Mouse (Mus musculus) heart, postnatal 36 days (tissue): ENCODE measurements around the gene Pacrg. TPM values are rescaled to one million over a fixed set of nuclear protein-coding genes. Genes with fewer than 3 reads are reported as not detected.

ENCODE experiments used
- DNase-seq, 2 experiments: peaks; one replicate each; pipeline ENCODE4 v3.0.0; 2021 to 2022
- intact Hi-C: fragments of 180-260 bp; cut with DNase I; formaldehyde crosslinking; loops from one replicate; pipeline ENCODE4 v1.15.1; 2025
- total RNA-seq, 2 experiments: library from RNA; stranded (reverse); gene quantifications; 2 replicates each; pipeline ENCODE4 v1.2.3; 2021

Pacrg gene
- total RNA-seq, 2 experiments from 2014 or later: 0.87 to 1.6 TPM

DNA sequence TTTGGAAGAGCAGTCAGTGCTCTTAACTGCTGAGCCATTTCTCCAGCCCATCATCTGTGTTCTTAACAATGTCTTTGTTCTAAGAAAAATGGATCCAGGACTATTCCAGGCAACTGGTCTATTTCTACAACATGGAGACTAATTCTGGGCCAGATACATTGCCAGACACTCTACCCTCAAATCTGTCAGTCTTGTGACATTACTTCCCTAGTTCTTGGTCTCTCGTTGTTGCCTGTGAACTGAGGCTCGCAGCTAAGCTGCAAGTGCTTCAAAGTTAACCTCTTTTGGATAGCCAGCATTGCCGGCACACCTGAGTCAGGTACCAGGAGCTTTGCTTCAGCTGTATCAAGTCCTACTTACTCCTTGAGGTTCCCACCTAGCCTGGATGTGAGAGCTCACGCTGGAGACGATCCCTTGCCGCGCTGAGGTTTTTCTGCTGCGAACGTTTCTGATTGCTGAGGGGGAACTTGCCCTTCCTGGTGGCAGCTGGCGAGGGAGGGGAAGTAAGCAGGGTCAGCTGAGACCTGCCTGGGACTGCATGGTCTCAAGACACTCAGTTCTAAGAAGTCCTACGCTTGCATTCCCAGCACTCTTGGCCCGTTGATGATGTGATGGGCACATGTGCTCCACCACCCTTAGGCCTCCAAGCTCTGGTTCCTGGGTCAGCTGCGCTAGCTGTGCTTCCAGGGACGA, 447.6 kb downstream of the Pacrg start:
- intact Hi-C loops: no loop called here
- DNase-seq: peak in 1 of 2 experiments; percentile 33

DNA sequence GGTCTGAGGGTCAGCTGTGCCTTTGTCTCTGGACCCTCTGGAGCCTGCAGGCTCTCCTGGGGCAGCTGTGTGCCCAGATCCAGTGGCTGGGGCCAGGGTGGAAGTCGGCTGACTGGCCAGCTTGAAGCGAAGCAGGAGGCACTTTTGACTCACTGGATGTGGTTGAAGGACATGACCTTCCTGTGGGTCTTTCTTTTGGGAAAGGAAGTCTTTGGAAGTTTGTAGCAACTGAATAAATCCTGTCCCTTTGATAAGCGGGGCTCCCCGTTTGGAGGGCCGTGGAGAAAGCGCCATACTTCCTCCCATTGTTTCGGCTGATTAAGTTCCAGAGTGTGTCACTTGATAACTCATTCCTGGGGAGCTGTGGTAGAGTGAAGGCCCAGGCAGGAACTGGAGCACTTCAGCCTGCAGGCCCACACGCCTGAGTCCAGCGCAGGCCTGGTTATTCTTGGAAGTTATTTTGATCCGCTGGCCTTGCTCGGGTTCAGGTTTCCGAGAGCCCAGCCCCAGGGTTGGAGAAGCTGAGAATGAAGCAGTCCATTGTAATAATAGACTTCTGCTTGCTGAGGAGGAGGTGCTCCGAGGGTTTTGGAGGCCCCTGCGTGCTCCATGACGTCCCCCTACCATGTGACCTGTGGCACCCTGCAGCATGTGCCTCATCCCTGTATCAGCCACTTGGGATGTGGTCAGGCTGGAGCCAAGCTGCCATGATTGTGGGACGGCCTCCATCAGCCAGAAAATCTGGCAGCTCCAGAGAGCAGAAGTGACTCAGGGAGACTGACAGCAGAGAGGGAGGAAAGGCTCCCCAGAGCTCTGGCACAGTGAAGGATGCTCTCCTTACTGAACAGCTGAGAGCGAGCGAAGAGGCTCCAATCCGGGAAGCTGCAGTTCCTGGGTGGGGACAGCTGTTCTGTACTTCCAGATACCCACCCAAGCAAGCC, 449.6 kb downstream of the Pacrg start:
- peak; percentile 73 to 81 for DNase-seq
- intact Hi-C loops: loop anchor here (1.0 to 2.0 kb wide), 5 partner anchors 19 to 294 kb away; no protein-coding TSS in a partner anchor

DNA sequence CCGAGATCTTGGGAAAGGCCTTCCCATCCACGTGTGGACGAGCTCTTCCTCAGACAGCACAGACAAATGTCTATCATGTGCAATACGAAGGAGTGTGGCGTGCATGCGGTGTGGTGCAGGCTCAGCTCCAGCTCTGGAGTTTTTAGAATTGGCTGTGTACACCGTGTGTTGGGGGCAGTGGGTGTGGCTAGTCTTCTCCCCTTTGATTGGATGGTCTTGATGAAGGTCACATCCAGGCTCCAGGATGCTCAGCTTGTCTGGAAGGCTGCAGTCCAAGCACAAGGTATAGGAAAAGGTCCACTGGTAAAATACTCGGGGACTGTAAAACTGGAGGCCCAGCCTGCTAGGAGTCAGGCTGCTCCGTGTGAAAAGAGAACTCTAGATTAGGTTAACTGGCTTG, 450.4 kb downstream of the Pacrg start:
- intact Hi-C loops: loop anchor here (1.0 to 10.0 kb wide), 7 partner anchors 18 to 293 kb away; no protein-coding TSS in a partner anchor
- DNase-seq: no peak

DNA sequence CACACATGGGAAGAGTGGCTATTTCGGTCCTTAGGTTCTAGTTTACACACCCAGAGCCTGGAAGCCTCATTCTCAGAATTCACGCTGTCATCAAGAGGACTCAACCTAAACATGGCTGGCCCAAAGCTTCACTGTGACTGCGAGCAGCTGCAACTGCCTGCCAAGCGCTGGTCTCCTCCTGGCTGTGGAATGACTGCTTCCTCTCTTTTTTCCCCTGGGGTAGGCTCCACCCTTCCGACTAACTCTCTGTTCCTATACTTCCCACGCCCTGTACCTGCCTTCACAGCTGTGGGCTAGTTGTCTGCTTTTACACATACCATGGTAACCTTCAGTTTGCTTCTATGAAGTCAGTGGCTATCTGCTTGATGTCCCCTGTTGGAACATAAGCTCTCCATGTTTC, 453.6 kb downstream of the Pacrg start:
- intact Hi-C loops: loop anchor here (5.0 to 10.0 kb wide), 2 partner anchors 49 to 172 kb away; no protein-coding TSS in a partner anchor
- no peak for DNase-seq

DNA sequence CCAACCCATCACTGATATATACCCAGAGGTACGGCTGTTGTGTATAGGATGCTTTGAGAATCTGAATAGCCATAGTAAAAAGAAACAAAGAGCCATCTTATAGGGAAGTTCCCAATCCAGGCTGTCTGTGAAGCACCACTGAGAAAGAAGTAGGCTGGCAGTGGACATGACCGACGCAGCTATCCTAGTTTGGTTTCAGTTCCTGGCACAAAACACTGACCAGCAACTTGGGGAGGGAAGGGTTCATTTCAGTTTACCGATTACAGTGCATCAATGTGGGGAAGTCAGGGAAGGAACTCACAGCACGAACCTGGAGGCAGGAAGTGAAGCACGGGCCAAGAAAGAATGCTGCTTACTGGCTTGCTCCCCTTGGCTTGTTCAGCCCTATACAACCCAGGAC, 456.7 kb downstream of the Pacrg start:
- intact Hi-C loops: loop anchor here (10.0 kb wide), 1 partner anchor 169 kb away; no protein-coding TSS in a partner anchor
- no peak for DNase-seq

DNA sequence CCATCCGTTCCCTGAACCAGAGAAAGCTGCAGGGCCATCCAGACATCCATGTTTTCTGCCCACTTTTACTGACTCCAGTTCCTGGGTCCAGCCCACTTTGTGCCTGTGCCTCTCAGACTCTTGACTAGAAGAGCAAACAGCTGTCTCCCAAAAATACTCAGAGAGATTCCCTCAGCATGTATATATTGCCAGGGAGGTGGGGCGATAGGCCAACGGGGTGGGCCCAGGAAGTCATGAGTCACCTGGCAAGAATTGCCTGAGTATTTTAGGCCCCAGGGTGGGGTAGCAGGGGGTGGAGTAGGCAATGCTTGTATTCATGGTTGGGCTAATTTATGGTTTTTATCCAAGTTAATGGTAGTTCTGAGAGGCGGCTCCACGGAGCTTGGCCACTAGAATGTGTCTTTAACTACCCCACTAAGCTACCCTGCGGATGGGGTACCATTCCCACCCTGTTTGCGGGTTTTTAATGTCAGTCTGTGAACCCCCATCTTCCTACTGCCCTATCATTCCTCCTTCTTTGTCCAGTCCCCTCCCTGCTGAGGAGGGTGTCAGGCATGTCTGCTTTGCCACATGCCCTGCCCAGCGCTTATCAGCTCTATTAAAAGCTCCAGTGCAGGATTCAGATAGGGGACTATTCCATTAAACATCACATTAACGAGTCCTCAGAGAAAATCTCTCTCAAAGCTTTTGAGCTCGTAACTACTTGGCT, 461.5 kb downstream of the Pacrg start:
- peak; percentile 44 to 47 for DNase-seq
- intact Hi-C loops: no loop called here

DNA sequence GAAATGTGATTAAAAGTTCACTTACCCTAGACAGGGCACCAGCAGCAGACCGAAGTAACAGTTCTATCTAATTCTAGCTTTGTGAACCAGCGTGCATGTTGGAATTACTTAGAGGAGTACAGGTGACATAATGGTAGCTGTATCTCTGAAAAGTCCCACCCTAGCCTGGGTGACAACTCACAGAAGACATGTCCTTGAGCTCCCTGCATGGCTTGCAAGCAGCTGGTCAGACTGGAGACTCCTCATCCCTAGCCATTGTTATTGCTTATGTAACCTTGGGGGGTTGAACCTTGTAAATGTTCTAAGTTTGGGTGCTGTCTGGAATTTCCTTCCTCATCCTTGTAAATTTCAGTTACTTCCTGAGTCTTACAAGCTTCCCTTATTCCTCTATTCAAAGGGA, 462.5 kb downstream of the Pacrg start:
- no peak for DNase-seq
- intact Hi-C loops: no loop called here

DNA sequence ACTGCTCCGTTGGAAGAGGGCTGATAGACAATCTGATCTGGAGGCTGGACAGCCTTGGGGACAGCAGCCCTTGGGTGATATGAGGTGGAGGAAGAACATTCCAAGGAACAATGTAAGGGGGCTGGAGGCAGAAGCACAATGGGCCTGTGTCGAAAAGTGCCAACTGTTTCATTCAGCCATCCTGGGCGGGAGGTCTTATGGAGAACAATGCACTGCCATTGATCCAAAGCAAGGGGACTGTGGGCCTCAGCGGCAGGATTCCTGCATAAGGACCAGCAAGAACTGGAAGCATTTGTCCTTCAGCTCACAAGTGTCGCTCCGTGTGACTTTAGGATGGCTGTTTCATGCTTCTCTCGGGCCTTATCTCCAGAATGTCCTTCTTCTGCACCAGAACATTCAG, 465.8 kb downstream of the Pacrg start:
- no peak for DNase-seq
- intact Hi-C loops: loop anchor here (5.0 kb wide), 3 partner anchors 37 to 282 kb away; no protein-coding TSS in a partner anchor

DNA sequence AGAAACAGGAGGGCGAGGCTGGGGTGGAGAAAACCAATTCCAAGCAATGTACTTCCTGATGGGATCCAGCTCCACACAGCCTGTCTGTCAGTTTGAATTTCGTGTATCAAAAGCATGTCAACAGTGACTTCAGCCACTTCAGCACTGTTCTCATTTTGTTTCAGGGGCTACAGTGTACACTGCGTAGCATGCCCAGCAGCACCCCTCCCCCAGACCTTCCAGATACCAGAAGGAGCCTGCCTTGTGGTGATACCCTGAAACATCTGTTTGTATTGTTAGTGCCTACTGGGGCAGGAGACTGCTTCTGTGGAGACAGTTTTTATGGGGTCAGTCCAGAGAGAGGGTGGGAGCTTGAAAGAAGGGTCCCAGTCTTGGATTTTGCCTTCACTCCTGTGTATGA, 466.4 kb downstream of the Pacrg start:
- no peak for DNase-seq
- intact Hi-C loops: loop anchor here (5.0 kb wide), 3 partner anchors 36 to 281 kb away; no protein-coding TSS in a partner anchor

DNA sequence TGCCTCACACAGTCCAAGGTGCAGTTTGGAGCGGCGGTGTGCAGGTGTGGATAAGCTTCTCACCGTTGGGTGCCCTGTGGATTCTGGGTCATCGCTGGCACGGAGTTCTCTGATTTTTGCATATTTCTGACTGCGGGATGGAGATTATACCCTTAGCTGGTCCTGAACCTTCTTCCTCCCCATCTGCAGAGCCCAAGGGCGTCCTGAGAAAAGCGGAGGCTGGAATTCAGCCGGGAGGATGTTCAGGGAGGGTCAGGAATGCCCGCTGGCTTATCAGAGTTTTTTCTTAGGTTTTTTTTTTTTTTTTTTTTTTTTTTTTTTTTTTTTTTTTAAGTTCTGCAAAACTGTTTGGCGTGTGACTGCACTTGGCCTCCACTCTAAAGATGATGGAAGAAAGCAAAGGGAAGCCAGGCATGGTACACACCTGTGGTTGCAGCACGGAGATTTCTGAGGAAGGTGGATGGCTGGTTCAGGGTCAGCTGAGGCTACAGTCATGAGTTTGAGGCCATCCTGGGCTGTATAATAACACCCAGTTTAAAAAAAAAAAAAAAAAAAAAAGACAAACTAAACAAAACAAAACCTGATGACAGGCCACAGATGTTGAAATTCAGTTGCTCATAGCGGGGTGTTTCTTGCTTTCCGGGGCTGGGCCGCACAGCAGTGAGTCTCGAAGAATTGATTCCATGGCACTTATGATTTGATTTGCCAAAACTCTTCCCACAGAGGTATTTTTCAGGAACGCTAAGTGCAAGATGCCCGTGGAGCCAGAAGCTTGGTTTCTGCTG, 467.9 kb downstream of the Pacrg start:
- intact Hi-C loops: loop anchor here (5.0 kb wide), 3 partner anchors 35 to 280 kb away; no protein-coding TSS in a partner anchor

DNA sequence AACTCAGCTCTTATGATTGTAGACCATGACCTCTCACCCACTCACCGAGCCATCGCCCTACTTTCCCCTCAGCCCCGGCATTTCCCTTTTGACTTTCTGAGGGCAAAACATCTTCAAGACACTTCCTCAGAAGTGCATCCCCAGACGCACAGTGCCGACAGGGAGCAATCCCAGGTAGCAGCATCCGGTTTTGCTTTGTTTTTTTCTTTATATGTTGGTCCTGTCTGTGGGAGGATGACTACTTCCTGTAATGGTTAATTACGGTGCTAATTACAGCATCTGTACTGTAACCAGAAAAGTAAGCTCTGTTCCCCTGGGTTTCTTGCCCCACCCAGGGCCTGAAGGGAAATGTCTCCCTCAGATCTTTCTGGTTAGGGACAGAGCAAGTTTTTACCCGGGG, 468.6 kb downstream of the Pacrg start:
- peak in 1 of 2 experiments; percentile 30 for DNase-seq
- intact Hi-C loops: loop anchor here (1.0 to 5.0 kb wide), 5 partner anchors 19 to 279 kb away; no protein-coding TSS in a partner anchor

More for the DNA sequence above, 467.9 kb downstream of the Pacrg start:
- DNase-seq: peak in 1 of 2 experiments; percentile 31

DNA sequence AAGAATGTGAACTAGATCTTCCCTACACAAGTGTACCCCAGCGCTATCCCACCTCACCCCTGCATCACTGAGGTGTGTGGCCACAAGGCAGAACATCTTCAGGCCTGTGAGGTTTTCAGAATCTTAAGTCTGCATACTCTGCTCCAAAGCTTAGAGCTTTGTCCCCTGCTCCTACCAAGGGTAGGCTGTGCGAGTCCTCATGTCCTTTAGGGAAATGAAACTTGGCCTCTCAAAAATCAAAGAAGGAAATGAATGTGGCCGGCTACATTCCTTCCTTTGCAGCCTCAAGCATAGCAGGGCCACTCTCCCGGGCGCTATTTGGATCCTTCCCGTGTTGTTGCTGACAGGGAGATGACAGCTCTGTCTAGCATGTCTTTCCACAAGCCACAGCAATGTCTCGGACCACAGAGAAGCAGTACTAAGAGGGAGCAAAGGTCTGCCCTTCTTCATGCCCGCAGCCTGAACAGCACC, 469.4 kb downstream of the Pacrg start:
- intact Hi-C loops: loop anchor here (1.0 to 5.0 kb wide), 5 partner anchors 20 to 278 kb away; no protein-coding TSS in a partner anchor
- DNase-seq: peak; percentile 41 to 49

DNA sequence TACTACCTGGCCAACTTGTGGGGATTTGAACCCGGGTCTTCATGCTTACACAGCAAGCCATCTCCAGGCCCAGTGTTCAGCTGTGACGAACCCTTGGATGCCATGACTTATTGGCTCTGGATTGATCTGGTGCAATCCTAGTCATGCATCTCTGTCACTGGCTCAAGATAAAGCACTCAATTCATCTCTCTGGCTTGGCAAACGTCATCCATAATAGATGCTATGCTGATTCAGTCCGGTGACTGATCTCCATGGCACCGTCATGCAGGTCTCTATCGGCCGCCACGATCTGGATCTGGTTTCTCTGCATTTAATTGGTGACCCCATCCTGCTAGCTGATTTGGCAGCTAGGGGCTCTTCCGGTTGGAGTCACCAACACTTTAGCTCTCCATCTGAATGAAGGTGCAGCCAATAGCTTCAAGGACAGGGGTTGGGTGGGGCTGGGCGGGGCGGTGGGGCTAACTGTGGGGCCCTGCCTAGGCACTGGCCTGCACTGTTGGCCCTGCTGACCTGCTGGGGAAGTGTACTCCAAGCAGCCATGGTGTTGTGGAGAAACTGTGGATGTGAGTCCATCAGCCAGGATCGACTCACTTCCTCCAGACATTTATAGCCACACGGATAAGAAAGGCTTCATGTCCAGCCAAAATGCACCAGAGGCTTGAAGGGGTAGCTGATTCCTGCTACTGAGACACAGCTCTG, 470.0 kb downstream of the Pacrg start:
- no peak for DNase-seq
- intact Hi-C loops: loop anchor here (2.0 to 5.0 kb wide), 5 partner anchors 33 to 278 kb away; no protein-coding TSS in a partner anchor

DNA sequence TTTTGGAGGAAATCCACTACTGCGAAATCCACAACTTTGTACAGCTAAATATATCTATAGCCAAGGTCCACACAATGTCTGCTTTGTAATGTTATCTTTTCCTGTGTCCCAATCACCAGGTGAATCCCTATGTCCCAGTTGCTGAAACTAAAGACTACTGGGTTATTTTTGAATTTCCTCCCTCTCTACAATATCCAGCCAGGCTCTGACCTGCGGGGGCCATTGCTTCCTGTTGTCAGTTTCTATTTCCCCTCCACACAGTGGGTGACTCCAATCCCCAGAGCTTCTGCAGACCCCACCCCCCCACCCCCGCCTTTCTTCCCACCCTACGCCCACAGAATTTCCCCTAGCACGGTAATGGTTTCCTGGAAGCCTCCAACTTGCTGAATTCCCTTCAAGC, 473.1 kb downstream of the Pacrg start:
- intact Hi-C loops: no loop called here
- DNase-seq: no peak

DNA sequence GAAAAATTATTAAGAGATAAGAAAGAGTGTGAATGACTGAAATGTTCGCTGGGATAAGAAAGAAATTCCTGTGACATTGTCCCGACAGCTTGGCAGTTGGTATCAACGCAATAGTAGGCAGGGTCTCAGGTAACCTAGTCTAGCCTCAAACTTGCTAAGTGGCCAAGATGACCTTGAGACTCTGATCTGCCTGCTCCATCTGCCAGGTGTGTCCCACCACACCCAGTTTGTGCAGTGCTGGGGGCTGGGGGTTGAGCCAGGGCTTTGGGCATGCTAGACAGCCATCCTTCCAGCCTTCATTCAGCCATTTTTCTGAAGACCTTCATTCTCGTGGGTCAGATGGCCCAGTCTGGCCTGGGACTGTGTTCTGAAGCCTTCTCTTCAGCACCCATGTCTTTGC, 473.5 kb downstream of the Pacrg start:
- intact Hi-C loops: no loop called here
- DNase-seq: no peak

DNA sequence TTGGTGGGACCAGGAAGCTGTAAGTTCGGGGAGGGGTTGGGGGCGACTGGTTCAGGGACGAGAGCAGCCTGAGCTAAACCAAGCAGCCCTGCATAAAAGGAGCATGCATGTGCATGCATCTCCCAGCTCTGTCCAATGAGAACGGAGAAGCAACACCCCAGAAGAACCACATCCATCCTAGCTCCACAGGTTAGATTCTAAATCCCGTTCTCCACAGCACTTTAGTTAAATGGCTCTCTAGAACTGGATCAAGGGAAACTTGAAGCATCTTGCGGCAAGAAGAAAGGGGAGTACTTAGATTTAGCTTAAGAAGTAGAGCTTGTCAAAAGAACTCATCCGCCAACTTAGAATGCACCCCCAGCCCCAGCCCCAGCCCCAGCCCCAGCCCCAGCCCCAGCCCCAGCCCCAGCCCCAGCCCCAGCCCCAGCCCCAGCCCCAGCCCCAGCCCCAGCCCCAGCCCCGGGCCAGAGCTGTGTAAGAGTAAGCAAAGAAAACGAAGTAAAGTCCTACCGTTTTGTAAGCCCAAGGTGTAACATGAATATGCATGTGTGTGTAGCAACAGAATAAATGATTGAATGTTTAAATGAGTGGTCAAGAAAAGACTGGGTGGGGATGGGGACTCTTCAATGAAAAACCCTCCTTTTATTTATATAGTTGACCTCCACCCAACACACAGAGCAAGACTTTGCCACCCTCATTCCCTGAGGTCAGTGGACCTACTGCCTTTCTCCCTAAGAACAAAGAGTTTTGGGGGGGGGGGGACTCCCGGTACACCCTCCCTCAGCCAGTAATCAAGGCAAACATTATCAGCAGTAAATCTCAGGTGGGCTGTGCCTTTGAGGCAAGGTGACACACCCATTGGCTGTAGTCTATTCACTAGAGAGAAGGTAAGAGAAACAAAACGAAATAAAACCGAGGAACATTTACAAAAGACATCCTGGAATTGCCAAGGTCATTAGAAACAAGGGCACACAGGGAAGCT, 474.3 kb downstream of the Pacrg start:
- intact Hi-C loops: no loop called here
- DNase-seq: no peak

DNA sequence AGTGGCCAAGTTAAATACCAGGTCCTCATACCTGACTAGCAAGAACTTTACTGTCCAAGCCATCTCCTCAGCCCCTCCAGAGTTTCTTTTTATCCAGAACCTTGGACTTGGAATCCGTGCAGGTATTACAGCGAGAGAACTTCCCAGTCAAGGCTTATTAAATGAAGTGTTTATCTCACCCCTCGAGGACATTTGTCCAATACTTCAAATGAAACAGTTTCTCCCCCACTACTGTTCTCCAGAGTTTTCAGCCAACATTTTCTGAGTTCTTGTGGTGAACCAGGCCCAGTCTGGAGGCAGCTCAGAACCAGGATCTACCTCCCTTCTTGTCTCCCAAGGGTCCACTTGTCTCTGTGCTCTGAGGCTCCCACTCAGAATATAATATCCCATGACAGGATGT, 477.0 kb downstream of the Pacrg start:
- no peak for DNase-seq
- intact Hi-C loops: no loop called here

DNA sequence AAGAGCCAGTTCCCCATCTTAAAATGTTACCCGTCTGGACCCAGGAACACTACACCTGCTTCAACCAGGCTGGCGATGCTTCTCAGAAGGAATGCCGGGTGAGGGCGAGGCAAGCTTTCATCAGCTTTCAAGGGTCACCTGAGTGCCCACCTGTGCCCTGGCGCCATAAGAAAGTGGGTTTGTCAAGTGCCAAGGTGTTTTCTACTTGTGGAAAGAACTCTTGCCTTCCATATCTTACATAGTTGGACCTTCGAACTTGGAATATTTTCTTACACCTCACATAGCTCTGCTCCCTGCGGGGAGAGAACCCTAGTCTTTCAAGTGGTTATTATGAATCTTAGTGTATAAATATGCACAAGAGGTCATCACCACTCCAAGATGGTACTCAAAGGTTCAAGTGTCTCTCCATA, 478.2 kb downstream of the Pacrg start:
- intact Hi-C loops: no loop called here

More for the DNA sequence above, 478.2 kb downstream of the Pacrg start:
- no peak for DNase-seq
